Mouse (Mus musculus): ENCODE measurements at regions not wholly inside any gene's neighbourhood (a gene's known extent, or its start where the extent isn't known, plus 50 kb on each side); places are given as distances from the start of the nearest gene placed in this dataset.

- Histone ChIP-seq H3K79me2 (ENCODE audit: control insufficient read depth, insufficient read depth, low read length, poor library complexity) (no peaks in the 10 kb centered on the region), H3K27me3 (ENCODE audit: control insufficient read depth in 1 of 2, insufficient read depth in 2 of 2, low read length in 2 of 2) (no peaks in the 10 kb centered on the region), H3K4me3 (ENCODE audit: control insufficient read depth in 1 of 2, insufficient read depth in 1 of 2, low read depth in 2 of 2, low read length in 2 of 2) (no peak overlapping the region), H3K9me3 (replicated peaks; ENCODE audit: insufficient read depth, low read length) (no peaks in the 10 kb centered on the region), H3K9ac (ENCODE audit: control insufficient read depth, low read depth, low read length, poor library complexity, severe bottlenecking) (no peak overlapping the region), H3K36me3 (ENCODE audit: control insufficient read depth in 1 of 2, insufficient read depth in 2 of 2, low read length in 2 of 2) (no peaks in the 10 kb centered on the region), H3K27ac (ENCODE audit: control insufficient read depth, low read depth, low read length) (no peak overlapping the region), H3K4me1 (ENCODE audit: control insufficient read depth in 1 of 2, insufficient read depth in 2 of 2, low read length in 2 of 2) (no peaks in the 10 kb centered on the region)
- no peak for DNase-seq (ENCODE audit: low read depth, low spot score)
- TF ChIP-seq POLR2AphosphoS2 (IDR thresholded peaks at IDR 0.05; ENCODE audit: low read length) (no peak), TBP (IDR thresholded peaks at IDR 0.05; ENCODE audit: low read depth, low read length) (no peak), USF2 (IDR thresholded peaks at IDR 0.05; ENCODE audit: borderline replicate concordance in 1 of 2, insufficient read depth in 1 of 2, low read depth in 1 of 2, low read length in 2 of 2) (no peak)
These were observed 75.2 kb upstream of the Pfn2 start for GRCm38 (mm10) chr3:57923061-57923460.

- H3K9me3 ChIP-seq (replicated peaks; ENCODE audit: insufficient read depth, low read length), result no peaks in the 10 kb centered on the region
- H3K27me3 ChIP-seq (ENCODE audit: control insufficient read depth in 1 of 2, insufficient read depth in 2 of 2, low read length in 2 of 2), result no peaks in the 10 kb centered on the region
- TF ChIP-seq TBP (IDR thresholded peaks at IDR 0.05; ENCODE audit: low read depth, low read length) (no peak), USF1 (IDR thresholded peaks at IDR 0.05; ENCODE audit: low read depth, low read length) (no peak), MAFK (IDR thresholded peaks at IDR 0.05; ENCODE audit: borderline replicate concordance, low read depth, low read length) (no peak), ZMIZ1 (IDR thresholded peaks at IDR 0.05; ENCODE audit: low read depth, low read length) (no peak), ZNF384 (IDR thresholded peaks at IDR 0.05; ENCODE audit: low read depth, low read length) (no peak), GATA1 (IDR thresholded peaks at IDR 0.05; ENCODE audit: low read depth, low read length) (no peak), SIN3A (IDR thresholded peaks at IDR 0.05; ENCODE audit: low read length) (no peak)
- no peaks in the 10 kb centered on the region for H3K4me1 ChIP-seq (ENCODE audit: control insufficient read depth in 1 of 2, insufficient read depth in 2 of 2, low read length in 2 of 2)
- H3K9ac ChIP-seq (ENCODE audit: control insufficient read depth, low read depth, low read length, poor library complexity, severe bottlenecking), result no peak overlapping the region
- H3K4me3 ChIP-seq (ENCODE audit: control insufficient read depth in 1 of 2, insufficient read depth in 1 of 2, low read depth in 2 of 2, low read length in 2 of 2), result no peak overlapping the region
- no peaks in the 10 kb centered on the region for H3K79me2 ChIP-seq (ENCODE audit: control insufficient read depth, insufficient read depth, low read length, poor library complexity)
- DNase-seq (ENCODE audit: low read depth, low spot score), result no peak
- no peaks in the 10 kb centered on the region for H3K36me3 ChIP-seq (ENCODE audit: control insufficient read depth in 1 of 2, insufficient read depth in 2 of 2, low read length in 2 of 2)
- H3K27ac ChIP-seq (ENCODE audit: control insufficient read depth, low read depth, low read length), result no peak overlapping the region
These were observed 85.0 kb upstream of the Pfn2 start for GRCm38 (mm10) chr3:57932657-57933539.

GRCm38 (mm10) chr3:57935042-57935610 lies 87.2 kb upstream of the Pfn2 start:
- Histone ChIP-seq H3K9ac (ENCODE audit: control insufficient read depth, low read depth, low read length, poor library complexity, severe bottlenecking) (no peak overlapping the region), H3K27me3 (ENCODE audit: control insufficient read depth in 1 of 2, insufficient read depth in 2 of 2, low read length in 2 of 2) (no peaks in the 10 kb centered on the region), H3K4me1 (ENCODE audit: control insufficient read depth in 1 of 2, insufficient read depth in 2 of 2, low read length in 2 of 2) (no peaks in the 10 kb centered on the region), H3K27ac (ENCODE audit: control insufficient read depth, low read depth, low read length) (no peak overlapping the region), H3K36me3 (ENCODE audit: control insufficient read depth in 1 of 2, insufficient read depth in 2 of 2, low read length in 2 of 2) (no peaks in the 10 kb centered on the region), H3K4me3 (ENCODE audit: control insufficient read depth in 1 of 2, insufficient read depth in 1 of 2, low read depth in 2 of 2, low read length in 2 of 2) (no peak overlapping the region), H3K9me3 (replicated peaks; ENCODE audit: insufficient read depth, low read length) (no peaks in the 10 kb centered on the region), H3K79me2 (ENCODE audit: control insufficient read depth, insufficient read depth, low read length, poor library complexity) (no peaks in the 10 kb centered on the region)
- no peak for DNase-seq (ENCODE audit: low read depth, low spot score)
- TF ChIP-seq MAZ (IDR thresholded peaks at IDR 0.05; ENCODE audit: low read depth, low read length), result no peak
- no peak for TF ChIP-seq ELF1 (IDR thresholded peaks at IDR 0.05; ENCODE audit: low read depth, low read length)
- TF ChIP-seq TBP (IDR thresholded peaks at IDR 0.05; ENCODE audit: low read depth, low read length), result no peak
- TF ChIP-seq TCF12 (IDR thresholded peaks at IDR 0.05; ENCODE audit: low read depth, low read length), result no peak
- no peak for TF ChIP-seq MEF2A (IDR thresholded peaks at IDR 0.05; ENCODE audit: extremely low read depth, insufficient replicate concordance, low read depth, low read length, poor library complexity, severe bottlenecking)
- no peak for TF ChIP-seq POLR2AphosphoS5 (IDR thresholded peaks at IDR 0.05; ENCODE audit: borderline replicate concordance, low read depth, low read length)
- no peak for TF ChIP-seq E2F4 (IDR thresholded peaks at IDR 0.05; ENCODE audit: borderline replicate concordance, low read depth, low read length)
- no peak for TF ChIP-seq RAD21 (IDR thresholded peaks at IDR 0.05; ENCODE audit: low read depth, low read length)
- no peak for TF ChIP-seq TAL1 (IDR thresholded peaks at IDR 0.05; ENCODE audit: low read length)
- TF ChIP-seq KAT2A (conservative IDR thresholded peaks at IDR 0.05; ENCODE audit: low read depth, low read length), result no peak
- TF ChIP-seq SIN3A (IDR thresholded peaks at IDR 0.05; ENCODE audit: low read length), result no peak
- no peak for TF ChIP-seq EP300 (IDR thresholded peaks at IDR 0.05; ENCODE audit: low read depth in 1 of 2, low read length in 2 of 2)
- no peak for TF ChIP-seq USF1 (IDR thresholded peaks at IDR 0.05; ENCODE audit: low read depth, low read length)
- TF ChIP-seq JUND (IDR thresholded peaks at IDR 0.05; ENCODE audit: low read depth, low read length), result no peak
- TF ChIP-seq RCOR1 (IDR thresholded peaks at IDR 0.05; ENCODE audit: low read depth, low read length), result no peak
- TF ChIP-seq MXI1 (IDR thresholded peaks at IDR 0.05; ENCODE audit: low read depth, low read length), result no peak
- TF ChIP-seq MAFK (IDR thresholded peaks at IDR 0.05; ENCODE audit: borderline replicate concordance, low read depth, low read length), result no peak

Measured in MEL (cell line).